Mouse (Mus musculus): ENCODE data around the gene Pde4d.
"Not testable (repeated sequence)": the region's sequence is repeated elsewhere in the genome, so short reads cannot be mapped to it uniquely, and the experiment has no call there.

The Pde4d gene

GRCm38 (mm10) chr13:108715029-108715428 is 265.3 kb downstream of the Pde4d start:
- no peak for DNase-seq

DNA sequence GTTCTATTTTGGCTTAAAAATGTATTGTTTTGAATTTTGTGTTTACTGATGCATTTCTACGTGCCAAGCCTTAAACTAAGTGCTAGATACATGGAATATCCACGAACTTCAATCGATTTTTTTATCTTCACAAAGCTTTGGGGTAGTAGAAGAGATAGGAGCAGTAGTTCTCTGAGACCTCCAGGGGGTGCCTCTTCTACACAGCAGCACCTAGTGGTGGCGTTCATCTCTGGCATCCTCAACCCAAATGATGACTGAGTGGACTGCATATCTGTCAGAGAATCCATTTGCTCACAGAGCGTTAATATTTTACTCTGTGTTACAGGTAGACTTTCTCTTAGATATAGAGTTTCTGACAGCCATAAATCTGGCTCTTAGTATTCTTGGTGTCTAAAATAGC is 272.5 kb downstream of the Pde4d start:
- DNase-seq: peak; percentile 63 to 76

GRCm38 (mm10) chr13:108734356-108734755 is 284.6 kb downstream of the Pde4d start:
- not testable (repeated sequence) for DNase-seq

- no peak for DNase-seq
Observed at GRCm38 (mm10) chr13:108751155-108751840, 301.6 kb downstream of the Pde4d start.

DNA sequence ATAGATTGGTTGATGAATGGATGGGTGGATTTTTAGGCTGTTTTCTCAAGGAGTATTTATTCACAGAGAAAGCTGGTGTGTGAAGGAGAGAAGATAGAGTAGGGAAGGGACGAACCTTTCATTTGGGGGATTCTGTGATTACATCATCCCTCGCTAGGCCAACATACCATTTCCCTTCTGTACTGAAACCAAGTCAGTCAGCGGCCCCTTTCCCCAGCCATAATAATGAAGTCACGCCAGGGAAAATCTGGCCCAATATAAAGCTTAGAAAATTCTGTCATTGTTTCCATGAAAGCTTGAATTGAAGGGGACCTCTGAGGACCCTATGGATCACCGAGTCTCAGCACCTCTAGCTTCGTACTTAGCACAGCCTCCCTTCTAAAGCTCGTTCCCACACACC is 307.7 kb downstream of the Pde4d start:
- no peak for DNase-seq

- no peak for DNase-seq
Observed at GRCm38 (mm10) chr13:108758331-108758730, 308.6 kb downstream of the Pde4d start.

DNA sequence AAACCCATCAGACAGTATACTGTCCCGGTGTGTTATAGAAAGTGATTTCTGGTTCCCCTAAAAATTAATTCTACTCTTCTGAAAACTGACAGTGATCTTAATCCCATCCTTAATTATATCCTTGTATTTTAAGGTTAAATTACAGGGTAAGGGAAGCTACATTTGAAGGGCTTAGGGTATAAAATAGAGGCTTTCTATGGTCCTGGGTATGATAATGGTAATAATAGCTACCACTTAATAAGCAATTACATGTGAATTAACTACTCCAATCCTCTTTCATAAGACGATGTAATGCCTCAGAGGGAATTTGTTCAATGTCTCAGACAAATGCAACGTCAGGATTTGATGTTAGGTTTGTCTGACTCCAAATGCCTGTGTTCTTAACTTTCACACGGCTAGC is 309.4 kb downstream of the Pde4d start:
- no peak for DNase-seq

GRCm38 (mm10) chr13:108763295-108763694 is 313.5 kb downstream of the Pde4d start:
- DNase-seq: no peak

DNA sequence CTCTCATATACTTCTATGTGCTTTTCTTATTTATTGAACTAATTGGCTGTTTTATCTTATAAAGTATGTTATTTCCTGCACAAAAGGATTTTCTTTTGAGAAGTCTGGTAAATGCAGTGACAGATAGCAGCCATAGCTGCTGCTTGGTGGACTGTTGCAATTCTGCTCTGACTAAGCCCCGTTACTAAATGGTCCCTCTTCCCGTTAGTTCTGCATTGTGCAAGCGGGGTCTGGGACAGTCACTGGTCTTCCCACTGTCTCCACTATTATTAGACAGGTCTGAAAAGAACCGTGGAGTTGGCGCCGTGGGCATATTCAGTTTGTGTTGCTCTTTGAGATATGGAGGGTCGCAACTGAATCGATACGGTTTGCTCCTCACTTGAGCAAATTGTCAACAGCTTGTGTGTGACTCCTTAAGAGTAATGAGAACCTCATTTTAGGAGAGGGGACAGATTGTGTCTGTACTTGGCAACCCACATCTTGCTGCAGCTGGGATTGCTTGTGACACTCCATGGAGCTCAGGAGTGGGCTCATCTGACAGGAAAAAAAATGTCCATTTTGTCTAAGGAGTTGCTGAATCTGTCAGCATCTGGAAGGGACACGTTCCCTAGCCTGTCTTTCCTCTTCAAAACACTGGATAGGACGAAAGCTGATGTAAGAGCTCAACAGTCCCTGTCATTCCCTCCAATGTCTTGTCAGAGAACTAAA is 316.4 kb downstream of the Pde4d start:
- DNase-seq: no peak

GRCm38 (mm10) chr13:108769465-108770056 is 319.8 kb downstream of the Pde4d start:
- DNase-seq: no peak

DNA sequence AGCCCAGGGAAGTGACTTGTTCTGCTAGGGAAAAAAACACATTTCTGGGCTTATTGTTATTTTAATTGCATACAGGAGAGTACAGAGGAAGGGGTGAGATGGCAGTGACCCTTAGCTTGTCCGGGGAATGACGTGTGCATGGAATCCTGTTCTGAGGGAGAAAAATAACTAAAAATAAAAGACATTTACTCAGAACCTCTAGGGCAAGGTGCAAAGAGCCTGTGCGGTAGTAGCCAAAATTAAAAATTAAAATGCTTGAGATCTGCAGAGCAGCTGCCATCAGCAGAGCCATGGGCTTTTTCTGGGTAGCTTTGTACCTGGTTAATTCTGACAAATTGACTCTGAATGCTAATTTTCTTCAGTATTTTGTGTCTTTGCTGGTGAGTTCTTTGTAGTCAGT is 322.6 kb downstream of the Pde4d start:
- DNase-seq: no peak

- DNase-seq: no peak
Observed at GRCm38 (mm10) chr13:108774981-108775380, 325.2 kb downstream of the Pde4d start.

DNA sequence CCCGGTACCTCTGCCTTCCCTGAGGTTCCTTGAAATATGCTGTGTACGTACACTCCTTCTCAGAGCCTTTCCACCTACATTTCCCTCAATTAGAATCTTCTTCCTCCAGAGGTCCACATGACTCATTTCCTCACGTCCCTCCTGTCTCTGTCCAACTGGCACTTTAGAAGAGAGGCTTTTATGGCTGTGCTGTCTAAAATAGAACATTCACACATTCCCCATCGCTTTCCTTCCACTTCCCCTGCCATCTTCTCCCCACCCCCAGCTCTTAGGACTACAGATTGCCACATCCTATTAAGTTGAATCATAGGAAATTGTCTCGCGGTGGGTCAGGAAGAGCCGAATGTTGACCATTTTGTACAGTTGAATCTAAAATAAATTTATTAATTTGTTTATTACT is 326.1 kb downstream of the Pde4d start:
- no peak for DNase-seq

DNA sequence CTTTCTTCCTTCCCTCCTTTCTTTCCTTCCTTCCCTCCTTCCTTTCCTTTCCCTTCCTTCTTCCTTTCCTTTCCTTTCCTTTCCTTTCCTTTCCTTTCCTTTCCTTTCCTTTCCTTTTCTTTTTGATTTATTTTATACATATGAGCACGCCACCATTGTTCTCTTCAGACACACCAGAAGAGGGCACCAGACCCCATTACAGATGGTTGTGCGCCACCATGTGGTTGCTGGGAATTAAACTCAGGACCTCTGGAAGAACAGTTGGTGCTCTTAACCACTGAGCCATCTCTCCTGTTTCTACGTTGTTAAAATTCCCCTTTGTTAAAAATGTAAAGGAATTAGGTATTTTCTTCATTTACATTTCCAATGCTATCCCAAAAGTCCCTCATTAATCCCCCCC is 347.9 kb downstream of the Pde4d start:
- not testable (repeated sequence) for DNase-seq

- DNase-seq: no peak
Observed at GRCm38 (mm10) chr13:108809191-108809590, 359.4 kb downstream of the Pde4d start.

DNA sequence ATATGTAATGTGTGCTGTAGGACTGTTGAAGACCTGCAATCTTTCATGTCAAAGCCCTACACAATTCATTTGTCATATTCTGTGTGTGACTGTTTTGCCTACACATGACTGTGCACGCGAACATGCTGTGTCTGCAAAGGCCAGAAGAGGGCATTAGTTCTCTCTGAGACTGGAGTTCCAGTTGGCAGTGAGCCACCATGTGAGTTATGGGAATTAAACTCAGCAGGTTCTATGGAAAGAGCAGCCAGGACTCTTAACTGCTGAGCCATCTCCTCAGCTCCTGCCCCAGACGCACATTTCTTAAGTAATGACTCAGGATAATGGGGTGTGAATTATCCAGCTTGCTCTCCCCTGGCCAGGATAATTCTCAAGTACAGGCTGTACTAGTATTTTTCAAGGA is 363.2 kb downstream of the Pde4d start:
- DNase-seq: peak; percentile 92 to 94

- DNase-seq: no peak
Observed at GRCm38 (mm10) chr13:108819846-108820408, 370.2 kb downstream of the Pde4d start.

DNA sequence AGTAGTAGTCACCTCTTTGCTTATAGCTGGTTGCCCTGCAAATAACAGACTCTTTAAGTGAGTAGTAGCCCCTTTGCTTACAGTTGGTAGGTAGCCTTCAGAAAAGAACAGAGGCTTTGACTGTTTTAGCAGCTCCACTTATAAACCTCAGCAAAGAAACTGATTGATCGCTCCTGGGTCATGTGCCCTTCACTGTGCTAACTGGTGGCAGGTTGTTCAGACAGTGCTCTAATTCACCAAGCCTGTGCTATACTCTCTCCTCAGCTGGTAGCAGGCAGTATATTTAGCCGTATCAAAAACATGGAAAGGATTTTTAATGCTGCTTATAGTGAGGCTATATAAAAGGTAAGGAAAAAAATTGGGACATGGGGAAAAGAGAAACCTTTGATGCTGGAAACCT is 370.7 kb downstream of the Pde4d start:
- no peak for DNase-seq

- DNase-seq: peak; percentile 50
Observed at GRCm38 (mm10) chr13:108821270-108821669, 371.5 kb downstream of the Pde4d start.

DNA sequence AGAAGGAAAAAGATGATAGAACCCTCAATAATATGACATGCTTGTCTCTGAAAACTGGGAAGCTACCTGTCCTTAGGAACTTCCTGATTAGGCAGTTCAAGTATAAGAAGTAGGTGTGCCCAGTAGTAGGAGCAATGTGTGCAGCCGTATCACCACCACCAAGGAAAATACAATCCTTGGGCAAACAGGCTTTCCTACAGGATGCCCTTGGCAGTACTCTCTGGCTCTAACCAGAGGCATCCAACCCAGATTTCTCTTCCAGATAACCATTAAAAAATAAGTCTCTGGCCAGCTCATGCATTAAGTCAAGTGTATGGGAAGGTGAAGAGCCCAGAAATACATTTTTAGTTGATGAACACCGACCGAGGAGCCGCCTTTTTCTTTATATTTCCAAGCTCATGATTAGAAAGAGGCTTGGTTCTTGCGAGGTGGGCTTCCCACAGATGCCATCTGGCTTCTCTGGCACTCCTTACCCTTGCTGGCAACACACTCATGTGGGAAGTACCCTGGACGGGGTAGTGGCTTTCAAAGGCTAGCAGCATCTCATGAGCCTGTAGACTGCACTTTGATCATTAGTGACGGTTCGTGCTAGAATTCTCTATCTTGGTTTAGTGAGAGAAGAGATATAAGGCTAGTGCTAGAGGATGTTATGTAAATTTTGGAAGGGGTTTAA is 375.0 kb downstream of the Pde4d start:
- DNase-seq: peak; percentile 98

- peak in 1 of 2 experiments; percentile 21 for DNase-seq
Observed at GRCm38 (mm10) chr13:108825501-108825900, 375.8 kb downstream of the Pde4d start.

DNA sequence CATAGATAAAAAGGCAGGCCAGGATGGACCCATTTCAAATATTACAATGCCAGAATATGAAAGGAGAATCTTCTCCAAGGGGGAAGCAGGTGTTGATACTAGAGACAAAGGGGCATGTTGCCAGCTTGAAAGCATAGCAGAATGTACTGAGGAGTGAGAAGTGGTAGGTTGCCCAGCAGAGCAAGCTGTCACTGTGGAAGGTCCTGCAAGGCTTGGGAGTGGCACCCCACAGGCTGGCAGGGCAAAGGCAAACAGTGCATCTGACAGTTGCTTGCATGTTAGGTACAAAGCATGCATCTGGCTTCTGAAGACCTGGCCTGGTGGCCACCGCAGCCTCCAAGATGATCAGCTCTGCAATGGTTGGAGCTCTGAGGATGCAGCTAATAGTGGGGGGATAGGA is 384.4 kb downstream of the Pde4d start:
- peak; percentile 91 to 93 for DNase-seq

GRCm38 (mm10) chr13:108836314-108836713 is 386.6 kb downstream of the Pde4d start:
- peak; percentile 42 to 67 for DNase-seq

All from cerebellum, postnatal 14 days (tissue).